In the genomic region with DNA sequence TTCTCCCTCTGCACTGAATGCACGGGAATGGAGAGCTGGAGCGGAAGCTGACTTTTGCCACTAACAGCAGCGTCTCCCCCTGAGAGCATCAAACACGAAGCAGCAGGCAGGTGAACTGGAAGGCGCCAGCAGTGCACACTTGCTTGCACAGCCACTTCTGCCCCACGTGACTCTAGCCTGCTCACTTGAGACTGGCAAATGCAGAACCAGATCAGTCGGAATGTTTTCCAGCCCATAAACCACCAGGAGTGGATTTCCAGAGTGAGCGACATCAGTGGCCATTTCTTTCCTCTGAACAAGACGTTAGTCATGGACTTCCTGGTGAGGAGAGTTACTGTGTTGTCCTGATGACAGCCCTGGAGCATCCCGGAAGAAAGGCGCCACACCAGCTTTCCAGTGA, we compare ENCODE assay signal across 20 mouse cellular contexts.
DNase-seq lines count a peak whose midpoint lies in the region; ATAC-seq lines count a peak whose summit lies in the region.
"Had no signal": no experiment of that assay in that cellular context is flagged by ENCODE, and none has a peak within 500 bp of the region (broad histone marks: within the 10 kb centered on the region; RNA-seq: fewer than 3 reads in every experiment).

No protein-coding gene starts in this region.

- H3K4me3 ChIP-seq in neural tube, embryonic 13.5 days, result no peak overlapping the region
- H3K4me3 ChIP-seq in kidney, embryonic 14.5 days (ENCODE audit: low read length), result no peak overlapping the region
- H3K4me3 ChIP-seq: forebrain, embryonic 15.5 days; heart, embryonic 10.5 days; hindbrain, embryonic 10.5 days; limb, embryonic 13.5 days; lung, embryonic 15.5 days; midbrain, embryonic 13.5 days had no signal

- ATAC-seq in neural tube, embryonic 13.5 days (ENCODE audit: low read depth), result peak; percentile 43; the same call in 1 of the 2 replicates
- ATAC-seq in kidney, embryonic 14.5 days (ENCODE audit: low FRiP score, low TSS enrichment), result peak; percentile 83
- ATAC-seq in megakaryocyte, adult 5-6 weeks (ENCODE audit: poor library complexity, severe bottlenecking), result no peak
- ATAC-seq: forebrain, embryonic 15.5 days; midbrain, embryonic 13.5 days had no signal

- WGBS in neural tube, embryonic 13.5 days, result 52% methylated on average over 11 of the region's 11 CpGs
- 43% methylated on average over 11 of the region's 11 CpGs for WGBS in kidney, embryonic 14.5 days

- H3K4me1 ChIP-seq in neural tube, embryonic 13.5 days (replicated peaks), result peaks cover 10% of the 10 kb centered on the region; the same call in 1 of the 2 replicates
- peaks cover 3% of the 10 kb centered on the region; the same call in 1 of the 2 replicates for H3K4me1 ChIP-seq in kidney, embryonic 14.5 days (ENCODE audit: control insufficient read depth, insufficient read depth, low read length)
- H3K4me1 ChIP-seq: forebrain, embryonic 15.5 days; heart, embryonic 10.5 days; hindbrain, embryonic 10.5 days; lung, embryonic 15.5 days; midbrain, embryonic 13.5 days had no signal

- no peak overlapping the region for H3K27ac ChIP-seq in neural tube, embryonic 13.5 days (replicated peaks)
- no peak overlapping the region for H3K27ac ChIP-seq in kidney, embryonic 14.5 days (ENCODE audit: low read depth, low read length)
- H3K27ac ChIP-seq: forebrain, embryonic 15.5 days; heart, embryonic 10.5 days; hindbrain, embryonic 10.5 days; limb, embryonic 13.5 days; liver, embryonic 14.5 days; lung, embryonic 15.5 days; macrophage; midbrain, embryonic 13.5 days had no signal

- 0 out of 2 replicates have a peak overlapping the region, but pooled peaks have one; percentile 8 for H3K9ac ChIP-seq in neural tube, embryonic 13.5 days
- no peak overlapping the region for H3K9ac ChIP-seq in kidney, embryonic 14.5 days (ENCODE audit: low read depth, low read length)
- H3K9ac ChIP-seq: forebrain, embryonic 15.5 days; limb, embryonic 13.5 days; liver, embryonic 14.5 days; lung, embryonic 15.5 days; midbrain, embryonic 13.5 days had no signal

- DNase-seq in neural tube, embryonic 10.5 days (ENCODE audit: extremely low spot score, low spot score), result no peak
- DNase-seq in kidney, postnatal 4 days, result peak; percentile 34 to 56
- DNase-seq in cerebellum, adult 9-10 months, result no peak
- DNase-seq in layer of hippocampus, adult 9-10 months (ENCODE audit: low spot score), result no peak
- DNase-seq: cerebellum, adult 18-20 months; cerebellum, postnatal 36 days; gastrocnemius, postnatal 36 days; right cerebral cortex, adult 18-20 months; thymus, postnatal 36 days had no signal

- H3K36me3 ChIP-seq in neural tube, embryonic 13.5 days, result 0 out of 2 replicates have a peak, but pooled peaks cover 4% of the 10 kb centered on the region
- H3K36me3 ChIP-seq in kidney, embryonic 14.5 days (ENCODE audit: control insufficient read depth, insufficient read depth, low read length), result no peaks in the 10 kb centered on the region
- H3K36me3 ChIP-seq: forebrain, embryonic 15.5 days; heart, embryonic 10.5 days; hindbrain, embryonic 10.5 days; lung, embryonic 15.5 days had no signal

- no peaks in the 10 kb centered on the region for H3K9me3 ChIP-seq in neural tube, embryonic 13.5 days
- no peaks in the 10 kb centered on the region for H3K9me3 ChIP-seq in kidney, embryonic 14.5 days (ENCODE audit: control insufficient read depth, low read length)
- H3K9me3 ChIP-seq: forebrain, embryonic 15.5 days; heart, embryonic 10.5 days; hindbrain, embryonic 10.5 days; limb, embryonic 13.5 days; lung, embryonic 15.5 days; midbrain, embryonic 13.5 days had no signal

- no peaks in the 10 kb centered on the region for H3K27me3 ChIP-seq in neural tube, embryonic 13.5 days
- no peaks in the 10 kb centered on the region for H3K27me3 ChIP-seq in kidney, embryonic 14.5 days (ENCODE audit: control insufficient read depth, insufficient read depth, low read length)
- H3K27me3 ChIP-seq: forebrain, embryonic 15.5 days; limb, embryonic 13.5 days; lung, embryonic 15.5 days; midbrain, embryonic 13.5 days had no signal

- peak overlapping the region; percentile 21; the same call in 1 of the 2 replicates for H3K4me2 ChIP-seq in neural tube, embryonic 13.5 days
- H3K4me2 ChIP-seq in kidney, embryonic 14.5 days (replicated peaks; ENCODE audit: low read depth, low read length), result no peak overlapping the region
- H3K4me2 ChIP-seq: forebrain, embryonic 15.5 days; limb, embryonic 13.5 days; lung, embryonic 15.5 days; midbrain, embryonic 13.5 days had no signal

Comparison
In these comparisons a context has a peak if more than half of its experiments do, and no peak if none do; other contexts are left out.
1. DNase-seq: peak in kidney, postnatal 4 days (2 of 2); none in neural tube, embryonic 10.5 days (single experiment), cerebellum, adult 9-10 months (single experiment) and layer of hippocampus, adult 9-10 months (single experiment).